In genomic region chr3:89945026-89945425, GRCm38 (mm10) we compare ENCODE assay signal across 22 mouse cellular contexts. TPM values are rescaled to one million over a fixed set of nuclear protein-coding genes. Genes with fewer than 3 reads are reported as not detected.
DNase-seq lines count a peak whose midpoint lies in the region; ATAC-seq and TF ChIP-seq lines count a peak whose summit lies in the region.
"Had no signal": no experiment of that assay in that cellular context is flagged by ENCODE, and none has a peak within 500 bp of the region (broad histone marks: within the 10 kb centered on the region; RNA-seq: fewer than 3 reads in every experiment).

No protein-coding gene starts in this region.

- no peak overlapping the region for H3K9ac ChIP-seq in liver, embryonic 12.5 days
- H3K9ac ChIP-seq in liver, embryonic 11.5 days (ENCODE audit: low read depth, low read length) = no peak overlapping the region
- H3K9ac ChIP-seq in midbrain, embryonic 11.5 days (ENCODE audit: low read length) = no peak overlapping the region
- H3K9ac ChIP-seq in midbrain, embryonic 16.5 days (ENCODE audit: low read depth, low read length) = no peak overlapping the region
- H3K9ac ChIP-seq in MEL (ENCODE audit: control insufficient read depth, low read depth, low read length, poor library complexity, severe bottlenecking) = no peak overlapping the region
- H3K9ac ChIP-seq in liver, postnatal 0 days (replicated peaks) = no peak overlapping the region
- H3K9ac ChIP-seq: embryonic facial prominence, embryonic 12.5 days; forebrain, embryonic 13.5 days; hindbrain, embryonic 14.5 days had no signal

- DNase-seq in liver, embryonic 11.5 days (ENCODE audit: low spot score) = no peak
- DNase-seq in midbrain, embryonic 11.5 days (ENCODE audit: low spot score, missing footprints) = peak; percentile 77
- DNase-seq in MEL (ENCODE audit: low read depth, low spot score) = peak; percentile 45
- no peak for DNase-seq in liver, postnatal 0 days
- DNase-seq in urinary bladder, postnatal 10 days (ENCODE audit: low spot score) = no peak
- no peak for DNase-seq in heart, postnatal 10 days
- DNase-seq: adrenal gland, postnatal 10 days; cerebellum, adult 18-20 months; cerebellum, postnatal 25 days; gastrocnemius, adult 2 months; heart, postnatal 36 days; kidney, adult 9 months; kidney, postnatal 36 days; lung, postnatal 14 days; thymus, postnatal 14 days had no signal

- no peaks in the 10 kb centered on the region for H3K9me3 ChIP-seq in liver, embryonic 12.5 days (replicated peaks)
- H3K9me3 ChIP-seq in liver, embryonic 11.5 days (ENCODE audit: control insufficient read depth, low read length) = no peaks in the 10 kb centered on the region
- no peaks in the 10 kb centered on the region for H3K9me3 ChIP-seq in midbrain, embryonic 11.5 days (ENCODE audit: control insufficient read depth, low read length)
- no peaks in the 10 kb centered on the region for H3K9me3 ChIP-seq in midbrain, embryonic 16.5 days (replicated peaks; ENCODE audit: control insufficient read depth, low read length, poor library complexity, severe bottlenecking)
- H3K9me3 ChIP-seq in MEL (replicated peaks; ENCODE audit: insufficient read depth, low read length) = no peaks in the 10 kb centered on the region
- no peaks in the 10 kb centered on the region for H3K9me3 ChIP-seq in liver, postnatal 0 days (ENCODE audit: low read length)
- H3K9me3 ChIP-seq: embryonic facial prominence, embryonic 12.5 days; forebrain, embryonic 13.5 days; limb, embryonic 10.5 days had no signal

- no peak for TF ChIP-seq EP300 in MEL (IDR thresholded peaks at IDR 0.05; ENCODE audit: low read depth in 1 of 2, low read length in 2 of 2)
- no peak for TF ChIP-seq EP300 in liver, postnatal 0 days (IDR thresholded peaks at IDR 0.05; ENCODE audit: low read depth)

- H3K36me3 ChIP-seq in liver, embryonic 12.5 days = peaks cover 89% of the 10 kb centered on the region
- peaks cover 35% of the 10 kb centered on the region for H3K36me3 ChIP-seq in liver, embryonic 11.5 days (ENCODE audit: control insufficient read depth, insufficient read depth, low read length)
- peaks cover 49% of the 10 kb centered on the region for H3K36me3 ChIP-seq in midbrain, embryonic 11.5 days (ENCODE audit: control insufficient read depth, insufficient read depth, low read length)
- peaks cover 66% of the 10 kb centered on the region for H3K36me3 ChIP-seq in midbrain, embryonic 16.5 days (ENCODE audit: control insufficient read depth, insufficient read depth, low read length)
- H3K36me3 ChIP-seq in MEL (ENCODE audit: control insufficient read depth in 1 of 2, insufficient read depth in 2 of 2, low read length in 2 of 2) = peaks cover 0 to 14% of the 10 kb centered on the region in 2 experiments; a peak in 2 of 4 replicates
- H3K36me3 ChIP-seq in liver, postnatal 0 days (replicated peaks; ENCODE audit: insufficient read depth, low read length) = peaks cover 51% of the 10 kb centered on the region

- H3K27ac ChIP-seq in liver, embryonic 12.5 days = no peak overlapping the region
- H3K27ac ChIP-seq in liver, embryonic 11.5 days (ENCODE audit: low read depth, low read length) = no peak overlapping the region
- no peak overlapping the region for H3K27ac ChIP-seq in midbrain, embryonic 11.5 days (ENCODE audit: low read depth, low read length)
- no peak overlapping the region for H3K27ac ChIP-seq in midbrain, embryonic 16.5 days (ENCODE audit: low read length)
- H3K27ac ChIP-seq in MEL (ENCODE audit: control insufficient read depth, low read depth, low read length) = no peak overlapping the region
- no peak overlapping the region for H3K27ac ChIP-seq in liver, postnatal 0 days (ENCODE audit: low read depth)
- H3K27ac ChIP-seq: embryonic facial prominence, embryonic 12.5 days; forebrain, embryonic 13.5 days; gastrocnemius, adult 2 months; hindbrain, embryonic 14.5 days; limb, embryonic 10.5 days had no signal

- H3K4me3 ChIP-seq in liver, embryonic 12.5 days = no peak overlapping the region
- no peak overlapping the region for H3K4me3 ChIP-seq in liver, embryonic 11.5 days (ENCODE audit: low read depth, low read length)
- no peak overlapping the region for H3K4me3 ChIP-seq in midbrain, embryonic 11.5 days (ENCODE audit: low read depth, low read length)
- H3K4me3 ChIP-seq in midbrain, embryonic 16.5 days (ENCODE audit: low read depth, low read length) = no peak overlapping the region
- H3K4me3 ChIP-seq in MEL (ENCODE audit: control insufficient read depth in 1 of 2, insufficient read depth in 1 of 2, low read depth in 2 of 2, low read length in 2 of 2) = no peak overlapping the region
- H3K4me3 ChIP-seq in liver, postnatal 0 days (ENCODE audit: low read depth, low read length) = no peak overlapping the region
- H3K4me3 ChIP-seq: embryonic facial prominence, embryonic 12.5 days; erythroblast, embryonic 14.5 days; forebrain, embryonic 13.5 days; gastrocnemius, adult 2 months; limb, embryonic 10.5 days had no signal

- H3K4me2 ChIP-seq in liver, embryonic 12.5 days = no peak overlapping the region
- H3K4me2 ChIP-seq in liver, embryonic 11.5 days = no peak overlapping the region
- no peak overlapping the region for H3K4me2 ChIP-seq in midbrain, embryonic 11.5 days
- H3K4me2 ChIP-seq in midbrain, embryonic 16.5 days (ENCODE audit: low read length) = no peak overlapping the region
- H3K4me2 ChIP-seq in liver, postnatal 0 days (ENCODE audit: low read depth, low read length) = no peak overlapping the region
- H3K4me2 ChIP-seq: embryonic facial prominence, embryonic 12.5 days; forebrain, embryonic 13.5 days; hindbrain, embryonic 14.5 days had no signal

- intact Hi-C loops in heart, postnatal 10 days (cut with DNase I) = no loop called here

- 75% methylated on average over 8 of the region's 8 CpGs for WGBS in liver, embryonic 12.5 days (ENCODE audit: insufficient replicate concordance)
- WGBS in liver, embryonic 11.5 days = 77% methylated on average over 8 of the region's 8 CpGs
- WGBS in midbrain, embryonic 11.5 days = 85% methylated on average over 8 of the region's 8 CpGs
- WGBS in midbrain, embryonic 16.5 days = 83% methylated on average over 7 of the region's 8 CpGs
- WGBS in liver, postnatal 0 days (ENCODE audit: insufficient replicate concordance) = 87% methylated on average over 8 of the region's 8 CpGs

- no peak for TF ChIP-seq RAD21 in MEL (IDR thresholded peaks at IDR 0.05; ENCODE audit: low read depth, low read length)

- no peaks in the 10 kb centered on the region for H3K27me3 ChIP-seq in liver, embryonic 12.5 days (replicated peaks)
- no peaks in the 10 kb centered on the region for H3K27me3 ChIP-seq in liver, embryonic 11.5 days (replicated peaks; ENCODE audit: control insufficient read depth, insufficient read depth, low read length)
- no peaks in the 10 kb centered on the region for H3K27me3 ChIP-seq in midbrain, embryonic 11.5 days (ENCODE audit: control insufficient read depth, insufficient read depth, low read length)
- H3K27me3 ChIP-seq in midbrain, embryonic 16.5 days (ENCODE audit: control insufficient read depth, insufficient read depth, low read depth, low read length) = no peaks in the 10 kb centered on the region
- H3K27me3 ChIP-seq in MEL (ENCODE audit: control insufficient read depth in 1 of 2, insufficient read depth in 2 of 2, low read length in 2 of 2) = no peaks in the 10 kb centered on the region
- no peaks in the 10 kb centered on the region for H3K27me3 ChIP-seq in liver, postnatal 0 days (ENCODE audit: insufficient read depth, low read length)
- H3K27me3 ChIP-seq: embryonic facial prominence, embryonic 12.5 days; forebrain, embryonic 13.5 days had no signal

- TF ChIP-seq POLR2A in MEL (IDR thresholded peaks at IDR 0.05; ENCODE audit: control insufficient read depth in 1 of 2, insufficient read depth in 1 of 2, low read depth in 1 of 2, low read length in 2 of 2, poor library complexity in 1 of 2) = no peak

- TF ChIP-seq CTCF in MEL (IDR thresholded peaks at IDR 0.05 in 2 of 3, conservative IDR thresholded peaks at IDR 0.05 in 1 of 3; ENCODE audit: control insufficient read depth in 1 of 3, insufficient read depth in 1 of 3, low read depth in 2 of 3, low read length in 3 of 3, poor library complexity in 1 of 3, severe bottlenecking in 1 of 3) = peak; percentile 30 to 47 (median 46); a peak in 5 of 6 replicates
- TF ChIP-seq CTCF in liver, postnatal 0 days (IDR thresholded peaks at IDR 0.05; ENCODE audit: low read depth) = peak; percentile 27

- peak; percentile 47; the same call in 1 of the 2 replicates for ATAC-seq in liver, embryonic 12.5 days
- ATAC-seq in liver, embryonic 11.5 days (replicated peaks; ENCODE audit: low FRiP score) = no peak
- no peak for ATAC-seq in midbrain, embryonic 11.5 days (ENCODE audit: low FRiP score)
- no peak for ATAC-seq in midbrain, embryonic 16.5 days
- ATAC-seq in liver, postnatal 0 days = no peak
- ATAC-seq: forebrain, embryonic 13.5 days had no signal

- H3K4me1 ChIP-seq in liver, embryonic 12.5 days = no peaks in the 10 kb centered on the region
- H3K4me1 ChIP-seq in liver, embryonic 11.5 days (replicated peaks; ENCODE audit: control insufficient read depth, insufficient read depth, low read length) = no peaks in the 10 kb centered on the region
- H3K4me1 ChIP-seq in midbrain, embryonic 11.5 days (ENCODE audit: control insufficient read depth, insufficient read depth, low read length) = no peaks in the 10 kb centered on the region
- H3K4me1 ChIP-seq in midbrain, embryonic 16.5 days (ENCODE audit: control insufficient read depth, insufficient read depth, low read length) = no peaks in the 10 kb centered on the region
- no peaks in the 10 kb centered on the region for H3K4me1 ChIP-seq in MEL (ENCODE audit: control insufficient read depth in 1 of 2, insufficient read depth in 2 of 2, low read length in 2 of 2)
- H3K4me1 ChIP-seq in liver, postnatal 0 days (ENCODE audit: insufficient read depth) = no peaks in the 10 kb centered on the region
- H3K4me1 ChIP-seq: embryonic facial prominence, embryonic 12.5 days; limb, embryonic 10.5 days had no signal

- H3K79me2 ChIP-seq in MEL (ENCODE audit: control insufficient read depth, insufficient read depth, low read length, poor library complexity) = no peaks in the 10 kb centered on the region

RNA-seq across cellular contexts. Expression of gene Atp8b2, which starts 18.3 kb away (rescaled TPM):
- polyA plus RNA-seq in liver, embryonic 12.5 days (2016; fragmentation: Nextera tagmentation; extraction: Ambion mirVana) = 4.2 and 4.6 TPM in 2 replicates
- 7.7 and 9.1 TPM in 2 replicates for polyA plus RNA-seq in liver, embryonic 11.5 days (2014; fragmentation: Nextera tagmentation; extraction: Ambion mirVana)
- polyA plus RNA-seq in midbrain, embryonic 11.5 days (2014; fragmentation: Nextera tagmentation; extraction: Ambion mirVana) = 8.0 and 11.4 TPM in 2 replicates
- polyA plus RNA-seq in midbrain, embryonic 16.5 days (2015; fragmentation: Nextera tagmentation; extraction: Ambion mirVana) = 12.5 and 13.9 TPM in 2 replicates
- 26.2 and 27.1 TPM in 2 replicates for total RNA-seq in MEL (2012; rRNA removed)
- 10 to 100 TPM in 1 of 2 experiments, not detected in 1; 44.7 TPM for polyA plus RNA-seq in MEL (2012; ENCODE audit: insufficient read depth in 1 of 2, insufficient read length in 2 of 2, low read depth in 1 of 2, low replicate concordance in 2 of 2, missing spikeins in 1 of 2)
- 0.88 and 1.4 TPM in 2 replicates for polyA plus RNA-seq in liver, postnatal 0 days (2015; fragmentation: Nextera tagmentation; extraction: Ambion mirVana)
- total RNA-seq in heart, postnatal 10 days (2021) = 10 to 100 TPM; 56.2 to 58.1 TPM

RNA-seq across cellular contexts. Expression of gene Il6ra, which starts 32.0 kb away (rescaled TPM):
- 1.9 and 2.1 TPM in 2 replicates for polyA plus RNA-seq in liver, embryonic 12.5 days (2016; fragmentation: Nextera tagmentation; extraction: Ambion mirVana)
- polyA plus RNA-seq in liver, embryonic 11.5 days (2014; fragmentation: Nextera tagmentation; extraction: Ambion mirVana) = 0.71 and 1.0 TPM in 2 replicates
- 0.36 and 0.45 TPM in 2 replicates for polyA plus RNA-seq in midbrain, embryonic 11.5 days (2014; fragmentation: Nextera tagmentation; extraction: Ambion mirVana)
- polyA plus RNA-seq in midbrain, embryonic 16.5 days (2015; fragmentation: Nextera tagmentation; extraction: Ambion mirVana) = 0.75 and 0.78 TPM in 2 replicates
- 0.13 and 0.15 TPM in 2 replicates for total RNA-seq in MEL (2012; rRNA removed)
- 1 to 10 TPM in 1 of 2 experiments, not detected in 1; 3.4 TPM for polyA plus RNA-seq in MEL (2012; ENCODE audit: insufficient read depth in 1 of 2, insufficient read length in 2 of 2, low read depth in 1 of 2, low replicate concordance in 2 of 2, missing spikeins in 1 of 2)
- polyA plus RNA-seq in liver, postnatal 0 days (2015; fragmentation: Nextera tagmentation; extraction: Ambion mirVana) = 10.2 and 11.8 TPM in 2 replicates
- total RNA-seq in heart, postnatal 10 days (2021) = 1 to 10 TPM; 3.9 to 4.0 TPM

RNA-seq across cellular contexts. Expression of gene Hax1, which starts 53.6 kb away (rescaled TPM):
- 131 and 150 TPM in 2 replicates for polyA plus RNA-seq in liver, embryonic 12.5 days (2016; fragmentation: Nextera tagmentation; extraction: Ambion mirVana)
- polyA plus RNA-seq in liver, embryonic 11.5 days (2014; fragmentation: Nextera tagmentation; extraction: Ambion mirVana) = 187 TPM in 2 replicates
- 173 and 176 TPM in 2 replicates for polyA plus RNA-seq in midbrain, embryonic 11.5 days (2014; fragmentation: Nextera tagmentation; extraction: Ambion mirVana)
- 114 TPM in 2 replicates for polyA plus RNA-seq in midbrain, embryonic 16.5 days (2015; fragmentation: Nextera tagmentation; extraction: Ambion mirVana)
- total RNA-seq in MEL (2012; rRNA removed) = 232 and 318 TPM in 2 replicates
- 100 to 1,000 TPM in 1 of 2 experiments, not detected in 1; 322 TPM for polyA plus RNA-seq in MEL (2012; ENCODE audit: insufficient read depth in 1 of 2, insufficient read length in 2 of 2, low read depth in 1 of 2, low replicate concordance in 2 of 2, missing spikeins in 1 of 2)
- 95.6 and 99.6 TPM in 2 replicates for polyA plus RNA-seq in liver, postnatal 0 days (2015; fragmentation: Nextera tagmentation; extraction: Ambion mirVana)
- 10 to 100 TPM; 43.6 to 44.1 TPM for total RNA-seq in heart, postnatal 10 days (2021)

Comparison
In these comparisons a context has a peak if more than half of its experiments do, and no peak if none do; other contexts are left out.
1. DNase-seq: peak in midbrain, embryonic 11.5 days (single experiment) and MEL (single experiment); none in liver, embryonic 11.5 days (single experiment), liver, postnatal 0 days (single experiment), urinary bladder, postnatal 10 days (single experiment) and heart, postnatal 10 days (0 of 2).